Mouse (Mus musculus) MEL (cell line): ENCODE results near the gene Zfp661.

Source experiments
- CHD2 ChIP-seq: IDR thresholded peaks from 2 replicates; pipeline ENCODE4 v1.6.1; 2011; ENCODE audit warnings: low read length, improper control_type of control experiment
- CTCF ChIP-seq, 3 experiments: IDR thresholded peaks in 2 of 3; conservative IDR thresholded peaks in 1 of 3; 2 replicates each; pipeline ENCODE4 v1.5.1; 2011 to 2012; ENCODE audit warnings: low read length in 3 of 3, low read depth in 2 of 3, mild to moderate bottlenecking in 2 of 3, improper control_type of control experiment in 1 of 3, inconsistent platforms in 1 of 3, mixed read lengths in 1 of 3, moderate library complexity in 1 of 3; ENCODE audit not compliant: control insufficient read depth in 1 of 3, insufficient read depth in 1 of 3, poor library complexity in 1 of 3, severe bottlenecking in 1 of 3
- EP300 ChIP-seq, 2 experiments: IDR thresholded peaks; 2 replicates each; pipeline ENCODE4 v1.6.1; 2011; ENCODE audit warnings: improper control_type of control experiment in 2 of 2, low read length in 2 of 2, low read depth in 1 of 2, mild to moderate bottlenecking in 1 of 2
- KAT2A ChIP-seq: conservative IDR thresholded peaks from 2 replicates; pipeline ENCODE4 v1.6.1; 2012; ENCODE audit warnings: low read depth, low read length, improper control_type of control experiment, inconsistent platforms
- MAX ChIP-seq: IDR thresholded peaks from 2 replicates; pipeline ENCODE4 v1.6.1; 2011; ENCODE audit warnings: low read length, improper control_type of control experiment
- POLR2A ChIP-seq, 2 experiments: IDR thresholded peaks; 2 replicates each; pipeline ENCODE4 v1.6.1; 2011 to 2012; ENCODE audit warnings: low read length in 2 of 2, mild to moderate bottlenecking in 2 of 2, control low read depth in 1 of 2, improper control_type of control experiment in 1 of 2, low read depth in 1 of 2, moderate library complexity in 1 of 2; ENCODE audit not compliant: control insufficient read depth in 1 of 2, insufficient read depth in 1 of 2, poor library complexity in 1 of 2
- TCF12 ChIP-seq: IDR thresholded peaks from 2 replicates; pipeline ENCODE4 v1.6.1; 2014; ENCODE audit warnings: low read depth, mild to moderate bottlenecking, inconsistent platforms, low read length, improper control_type of control experiment, moderate library complexity
- ZNF384 ChIP-seq: IDR thresholded peaks from 2 replicates; pipeline ENCODE4 v1.6.1; 2012; ENCODE audit warnings: low read depth, mild to moderate bottlenecking, inconsistent platforms, low read length, improper control_type of control experiment

- TF ChIP-seq CTCF (IDR thresholded peaks at IDR 0.05 in 2 of 3, conservative IDR thresholded peaks at IDR 0.05 in 1 of 3; ENCODE audit: control insufficient read depth in 1 of 3, insufficient read depth in 1 of 3, low read depth in 2 of 3, low read length in 3 of 3, poor library complexity in 1 of 3, severe bottlenecking in 1 of 3) (no peak), EP300 (IDR thresholded peaks at IDR 0.05; ENCODE audit: low read depth in 1 of 2, low read length in 2 of 2) (no peak), CHD2 (no peak), KAT2A (no peak), ZNF384 (no peak), POLR2A (IDR thresholded peaks at IDR 0.05; ENCODE audit: control insufficient read depth in 1 of 2, insufficient read depth in 1 of 2, low read depth in 1 of 2, low read length in 2 of 2, poor library complexity in 1 of 2) (no peak), TCF12 (no peak), MAX (no peak)
Observed at GRCm38 (mm10) chr2:127541185-127541584, 45.7 kb downstream of the Zfp661 start, which contains the start of gene Prom2.
